Mouse (Mus musculus) ES-E14 (cell line): Measurements from ENCODE around the gene Dbt.

Source experiments
- CHD2 ChIP-seq: IDR thresholded peaks from 2 replicates; pipeline ENCODE4 v1.6.1; 2014; ENCODE audit warnings: mild to moderate bottlenecking, low read depth, low read length, inconsistent platforms
- MAFK ChIP-seq: IDR thresholded peaks from 2 replicates; pipeline ENCODE4 v1.6.1; 2014; ENCODE audit warnings: mild to moderate bottlenecking, low read depth, low read length, inconsistent platforms; ENCODE audit not compliant: insufficient read depth
- ZC3H11A ChIP-seq: IDR thresholded peaks from 2 replicates; pipeline ENCODE4 v1.6.1; 2012; ENCODE audit warnings: low read depth, mild to moderate bottlenecking, inconsistent platforms, low read length, borderline replicate concordance
- ZNF384 ChIP-seq: IDR thresholded peaks from 2 replicates; pipeline ENCODE4 v1.6.1; 2012; ENCODE audit warnings: low read depth, low read length, inconsistent platforms

- no peak for TF ChIP-seq CHD2
- TF ChIP-seq MAFK, result no peak
- TF ChIP-seq ZC3H11A, result no peak
- no peak for TF ChIP-seq ZNF384
Observed at GRCm38 (mm10) chr3:116562408-116563094, 49.7 kb downstream of the Dbt start, which contains the start of gene Lrrc39.
